Mouse (Mus musculus): ENCODE measurements around the gene Rnf224. TPM values are rescaled to one million over a fixed set of nuclear protein-coding genes. Genes with fewer than 3 reads are reported as not detected.

Rnf224 gene
- 0.10 and 0.11 TPM in 2 replicates for polyA plus RNA-seq (2016; fragmentation: Nextera tagmentation; extraction: Ambion mirVana)

GRCm38 (mm10) chr2:25236614-25237013, at the start of gene Rnf224:
TSS of gene Rnf224 (minus strand) at chr2:25236787.
- Histone ChIP-seq H3K4me1 (peaks cover 51% of the 10 kb centered on the region), H3K9ac (no peak within 1 kb of the TSS), H3K27me3 (replicated peaks) (peaks cover 32% of the 10 kb centered on the region), H3K4me3 (no peak within 1 kb of the TSS), H3K4me2 (peak within 1 kb of the TSS; percentile 9; the same call in 1 of the 2 replicates), H3K9me3 (replicated peaks) (no peaks in the 10 kb centered on the region), H3K27ac (no peak within 1 kb of the TSS), H3K36me3 (no peaks in the 10 kb centered on the region)
- ATAC-seq, result no peak
- 16% methylated on average over 8 of the region's 8 CpGs for WGBS (ENCODE audit: insufficient replicate concordance)

GRCm38 (mm10) chr2:25286314-25286713, 49.7 kb upstream of the Rnf224 start:
- peak overlapping the region; percentile 21 for H3K4me2 ChIP-seq
- WGBS (ENCODE audit: insufficient replicate concordance), result 8% methylated on average over 1 of the region's 1 CpGs
- H3K27me3 ChIP-seq (replicated peaks), result peaks cover 37% of the 10 kb centered on the region
- no peak overlapping the region for H3K4me3 ChIP-seq
- H3K27ac ChIP-seq, result no peak overlapping the region
- peaks cover 20% of the 10 kb centered on the region for H3K4me1 ChIP-seq
- no peak overlapping the region for H3K9ac ChIP-seq
- H3K9me3 ChIP-seq (replicated peaks), result no peaks in the 10 kb centered on the region
- H3K36me3 ChIP-seq, result peaks cover 50% of the 10 kb centered on the region
- peak; percentile 43; the same call in 1 of the 2 replicates for ATAC-seq

DNA sequence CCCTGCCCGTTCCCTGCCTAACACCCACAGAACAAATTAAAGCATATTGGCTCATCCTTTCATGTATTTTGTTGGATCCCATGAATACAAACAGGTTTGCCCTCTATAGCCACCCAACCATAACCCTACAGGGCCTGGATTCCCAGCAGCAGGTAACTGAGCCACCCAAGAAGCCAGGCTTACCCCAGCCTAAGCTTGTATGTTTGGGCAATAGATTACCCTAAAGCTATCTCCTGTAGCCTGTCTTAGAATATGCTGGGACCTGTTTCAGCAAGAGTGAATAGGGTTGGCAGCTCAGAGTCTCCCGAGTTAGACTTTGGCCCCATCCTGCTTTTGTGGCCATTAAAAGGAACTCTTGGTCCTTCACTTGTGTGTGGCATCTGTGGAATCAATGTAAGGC, 49.0 kb upstream of the Rnf224 start:
- 81% methylated on average over 2 of the region's 2 CpGs for WGBS (ENCODE audit: insufficient replicate concordance)

GRCm38 (mm10) chr2:25278928-25279882, 42.6 kb upstream of the Rnf224 start:
- H3K9ac ChIP-seq, result no peak overlapping the region
- no peak overlapping the region for H3K4me3 ChIP-seq
- H3K4me2 ChIP-seq, result no peak overlapping the region
- no peak overlapping the region for H3K27ac ChIP-seq
- H3K36me3 ChIP-seq, result peaks cover 99% of the 10 kb centered on the region
- no peaks in the 10 kb centered on the region for H3K27me3 ChIP-seq (replicated peaks)
- no peaks in the 10 kb centered on the region for H3K4me1 ChIP-seq
- WGBS (ENCODE audit: insufficient replicate concordance), result 57% methylated on average over 13 of the region's 13 CpGs
- ATAC-seq, result peak; percentile 46; the same call in 1 of the 2 replicates
- no peaks in the 10 kb centered on the region for H3K9me3 ChIP-seq (replicated peaks)

More for the DNA sequence above, 49.0 kb upstream of the Rnf224 start:
- no peak overlapping the region for H3K4me2 ChIP-seq
- H3K4me3 ChIP-seq, result no peak overlapping the region
- peaks cover 58% of the 10 kb centered on the region for H3K36me3 ChIP-seq
- no peak for ATAC-seq
- H3K9me3 ChIP-seq (replicated peaks), result no peaks in the 10 kb centered on the region
- no peak overlapping the region for H3K27ac ChIP-seq
- peaks cover 20% of the 10 kb centered on the region for H3K4me1 ChIP-seq
- no peak overlapping the region for H3K9ac ChIP-seq
- peaks cover 29% of the 10 kb centered on the region for H3K27me3 ChIP-seq (replicated peaks)

DNA sequence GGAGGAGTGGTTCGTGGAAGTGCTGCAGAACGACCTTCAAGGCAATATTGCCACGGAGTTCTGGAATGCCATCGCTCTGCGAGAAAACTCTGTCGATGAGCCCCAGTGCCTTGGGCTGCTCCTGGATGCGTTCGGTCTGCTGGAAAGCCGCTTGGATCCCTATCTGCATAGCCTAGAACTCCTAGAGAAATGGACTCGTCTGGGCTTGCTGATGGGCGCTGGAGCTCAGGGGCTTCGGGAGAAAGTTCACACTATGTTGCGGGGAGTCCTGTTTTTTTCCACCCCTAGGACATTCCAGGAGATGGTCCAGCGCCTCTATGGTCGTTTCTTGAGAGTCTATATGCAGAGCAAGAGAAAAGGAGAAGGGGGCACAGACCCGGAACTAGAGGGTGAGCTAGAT, 36.4 kb upstream of the Rnf224 start:
- Histone ChIP-seq H3K9me3 (replicated peaks) (no peaks in the 10 kb centered on the region), H3K4me2 (peak overlapping the region; percentile 96), H3K27ac (peak overlapping the region; percentile 94), H3K36me3 (peaks cover 80% of the 10 kb centered on the region), H3K27me3 (replicated peaks) (no peaks in the 10 kb centered on the region), H3K9ac (peak overlapping the region; percentile 92), H3K4me3 (peak overlapping the region; percentile 92), H3K4me1 (peaks cover 37% of the 10 kb centered on the region)
- 28% methylated on average over 16 of the region's 16 CpGs for WGBS (ENCODE audit: insufficient replicate concordance)
- no peak for ATAC-seq

GRCm38 (mm10) chr2:25272515-25272914, 35.9 kb upstream of the Rnf224 start:
- H3K9ac ChIP-seq, result peak overlapping the region; percentile 92
- no peaks in the 10 kb centered on the region for H3K27me3 ChIP-seq (replicated peaks)
- H3K4me2 ChIP-seq, result peak overlapping the region; percentile 96
- H3K4me3 ChIP-seq, result peak overlapping the region; percentile 92
- no peaks in the 10 kb centered on the region for H3K9me3 ChIP-seq (replicated peaks)
- peaks cover 77% of the 10 kb centered on the region for H3K36me3 ChIP-seq
- peaks cover 42% of the 10 kb centered on the region for H3K4me1 ChIP-seq
- WGBS (ENCODE audit: insufficient replicate concordance), result under 1% methylated on average over 29 of the region's 29 CpGs
- ATAC-seq, result peak; percentile 58
- peak overlapping the region; percentile 94 for H3K27ac ChIP-seq

- Histone ChIP-seq H3K36me3 (peaks cover 71% of the 10 kb centered on the region), H3K4me3 (peak within 1 kb of the TSS; percentile 92), H3K4me1 (peaks cover 47% of the 10 kb centered on the region), H3K27ac (peak within 1 kb of the TSS; percentile 94), H3K4me2 (peak within 1 kb of the TSS; percentile 96), H3K9ac (peak within 1 kb of the TSS; percentile 92), H3K27me3 (replicated peaks) (no peaks in the 10 kb centered on the region), H3K9me3 (replicated peaks) (no peaks in the 10 kb centered on the region)
- WGBS (ENCODE audit: insufficient replicate concordance), result under 1% methylated on average over 55 of the region's 55 CpGs
- peak; percentile 92 for ATAC-seq
Measured at GRCm38 (mm10) chr2:25271827-25272511, 35.4 kb upstream of the Rnf224 start, which contains the start of the genes Ssna1 and Anapc2. TSS of gene Ssna1 (minus strand) at chr2:25272438. TSS of gene Anapc2 (plus strand) at chr2:25272478.

- Histone ChIP-seq H3K36me3 (peaks cover 33% of the 10 kb centered on the region), H3K9me3 (replicated peaks) (no peaks in the 10 kb centered on the region), H3K27me3 (replicated peaks) (peaks cover 11% of the 10 kb centered on the region), H3K4me2 (no peak overlapping the region), H3K9ac (no peak overlapping the region), H3K4me3 (no peak overlapping the region), H3K4me1 (peaks cover 78% of the 10 kb centered on the region), H3K27ac (peak overlapping the region; percentile 64; the same call in 1 of the 2 replicates)
- ATAC-seq, result no peak
- 71% methylated on average over 4 of the region's 4 CpGs for WGBS (ENCODE audit: insufficient replicate concordance)
Measured at GRCm38 (mm10) chr2:25267746-25268309, 31.2 kb upstream of the Rnf224 start.

GRCm38 (mm10) chr2:25267241-25267640, 30.7 kb upstream of the Rnf224 start:
- ATAC-seq, result no peak
- H3K36me3 ChIP-seq, result peaks cover 33% of the 10 kb centered on the region
- peaks cover 11% of the 10 kb centered on the region for H3K27me3 ChIP-seq (replicated peaks)
- peaks cover 77% of the 10 kb centered on the region for H3K4me1 ChIP-seq
- no peak overlapping the region for H3K4me3 ChIP-seq
- peak overlapping the region; percentile 52 for H3K9ac ChIP-seq
- H3K27ac ChIP-seq, result peak overlapping the region; percentile 64
- no peaks in the 10 kb centered on the region for H3K9me3 ChIP-seq (replicated peaks)
- H3K4me2 ChIP-seq, result peak overlapping the region; percentile 100

DNA sequence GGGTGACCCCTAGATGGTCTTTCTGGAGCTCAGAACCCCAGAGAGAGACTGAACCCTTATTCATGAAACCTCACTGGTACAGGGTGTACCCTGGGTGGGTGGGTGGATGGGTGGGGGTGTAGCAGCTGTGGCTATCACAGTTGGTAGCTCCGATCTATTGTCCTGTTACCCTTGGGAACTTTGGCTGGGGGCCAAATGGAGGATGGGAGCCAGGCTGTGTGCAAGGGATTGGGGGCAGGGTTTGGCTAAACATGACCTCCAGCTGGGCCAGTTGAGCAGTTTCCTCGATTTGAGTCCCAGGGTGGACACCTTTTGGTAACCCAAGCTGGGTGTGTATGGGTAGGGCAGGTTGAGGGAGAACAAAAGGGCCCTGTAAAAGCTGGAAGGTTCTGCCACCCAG, 30.1 kb upstream of the Rnf224 start:
- peak overlapping the region; percentile 52 for H3K9ac ChIP-seq

DNA sequence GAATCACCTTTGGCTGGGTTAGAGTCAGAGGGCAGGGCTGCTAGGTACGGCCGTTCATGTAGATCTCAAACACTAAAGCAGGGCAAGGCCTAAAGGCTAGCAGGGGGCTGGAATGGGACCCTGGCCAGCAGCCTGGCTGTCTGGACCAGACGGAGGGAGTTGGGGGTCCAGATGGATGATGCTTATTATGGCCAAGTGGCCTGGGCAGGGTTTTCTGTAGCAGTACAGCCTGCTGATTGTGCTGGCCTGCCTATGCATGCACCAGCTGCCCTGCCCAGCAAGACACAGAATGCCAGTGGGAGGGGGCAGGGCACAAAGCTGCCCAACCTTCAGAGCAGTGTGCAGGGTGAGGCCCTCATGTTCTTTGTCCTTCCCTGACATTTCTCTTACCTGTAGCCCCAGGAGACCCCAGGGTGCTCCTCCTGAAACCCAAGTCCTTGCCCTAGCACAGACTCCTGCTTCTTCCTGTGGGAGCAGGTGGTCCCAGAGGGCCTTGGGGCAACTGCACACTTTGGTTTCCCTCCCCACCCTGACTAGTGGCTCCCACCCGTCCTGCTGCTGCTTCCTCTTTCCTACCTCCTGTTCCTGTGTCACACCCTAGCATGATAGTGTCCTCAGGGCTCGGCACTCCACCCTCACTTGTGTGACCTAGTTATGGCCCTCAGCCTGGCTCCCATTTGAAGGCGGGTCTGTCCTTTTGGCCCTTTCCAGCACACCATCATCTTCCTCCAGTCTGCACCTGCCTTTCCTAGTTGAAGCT, 29.5 kb upstream of the Rnf224 start:
- Histone ChIP-seq H3K4me1 (peaks cover 80% of the 10 kb centered on the region), H3K4me2 (peak overlapping the region; percentile 100), H3K9me3 (replicated peaks) (no peaks in the 10 kb centered on the region), H3K36me3 (peaks cover 31% of the 10 kb centered on the region), H3K9ac (peak overlapping the region; percentile 52), H3K27me3 (replicated peaks) (peaks cover 11% of the 10 kb centered on the region), H3K4me3 (peak overlapping the region; percentile 20), H3K27ac (peak overlapping the region; percentile 64)
- ATAC-seq, result no peak
- 38% methylated on average over 6 of the region's 6 CpGs for WGBS (ENCODE audit: insufficient replicate concordance)

More for the DNA sequence above, 30.1 kb upstream of the Rnf224 start:
- Histone ChIP-seq H3K27ac (peak overlapping the region; percentile 64), H3K4me3 (peak overlapping the region; percentile 20; the same call in 1 of the 2 replicates), H3K4me2 (peak overlapping the region; percentile 100), H3K36me3 (peaks cover 33% of the 10 kb centered on the region), H3K4me1 (peaks cover 81% of the 10 kb centered on the region), H3K27me3 (replicated peaks) (peaks cover 11% of the 10 kb centered on the region), H3K9me3 (replicated peaks) (no peaks in the 10 kb centered on the region)
- WGBS (ENCODE audit: insufficient replicate concordance), result 52% methylated on average over 2 of the region's 2 CpGs
- no peak for ATAC-seq

Data from liver, embryonic 12.5 days (tissue).